Mouse (Mus musculus) thymus, postnatal 0 days (tissue): ENCODE data around the gene Nfatc4. TPM values are rescaled to one million over a fixed set of nuclear protein-coding genes. Genes with fewer than 3 reads are reported as not detected.
A peak's percentile ranks its signal among the peaks of the same experiment; 100 is the strongest.

ENCODE experiments used
- DNase-seq: peaks from one replicate; pipeline ENCODE4 v3.0.0-alpha.2; 2015; ENCODE audit warnings: low spot score
- polyA plus RNA-seq: library from polyadenylated mRNA; unstranded; fragments of >200 nt; fragmentation: Nextera tagmentation; extraction: Ambion mirVana; gene quantifications from 2 replicates; pipeline ENCODE4 v1.2.1, GENCODE M21; 2015

Nfatc4 gene
- polyA plus RNA-seq, 1 experiment from 2014 or later, result 2.2 TPM

DNA sequence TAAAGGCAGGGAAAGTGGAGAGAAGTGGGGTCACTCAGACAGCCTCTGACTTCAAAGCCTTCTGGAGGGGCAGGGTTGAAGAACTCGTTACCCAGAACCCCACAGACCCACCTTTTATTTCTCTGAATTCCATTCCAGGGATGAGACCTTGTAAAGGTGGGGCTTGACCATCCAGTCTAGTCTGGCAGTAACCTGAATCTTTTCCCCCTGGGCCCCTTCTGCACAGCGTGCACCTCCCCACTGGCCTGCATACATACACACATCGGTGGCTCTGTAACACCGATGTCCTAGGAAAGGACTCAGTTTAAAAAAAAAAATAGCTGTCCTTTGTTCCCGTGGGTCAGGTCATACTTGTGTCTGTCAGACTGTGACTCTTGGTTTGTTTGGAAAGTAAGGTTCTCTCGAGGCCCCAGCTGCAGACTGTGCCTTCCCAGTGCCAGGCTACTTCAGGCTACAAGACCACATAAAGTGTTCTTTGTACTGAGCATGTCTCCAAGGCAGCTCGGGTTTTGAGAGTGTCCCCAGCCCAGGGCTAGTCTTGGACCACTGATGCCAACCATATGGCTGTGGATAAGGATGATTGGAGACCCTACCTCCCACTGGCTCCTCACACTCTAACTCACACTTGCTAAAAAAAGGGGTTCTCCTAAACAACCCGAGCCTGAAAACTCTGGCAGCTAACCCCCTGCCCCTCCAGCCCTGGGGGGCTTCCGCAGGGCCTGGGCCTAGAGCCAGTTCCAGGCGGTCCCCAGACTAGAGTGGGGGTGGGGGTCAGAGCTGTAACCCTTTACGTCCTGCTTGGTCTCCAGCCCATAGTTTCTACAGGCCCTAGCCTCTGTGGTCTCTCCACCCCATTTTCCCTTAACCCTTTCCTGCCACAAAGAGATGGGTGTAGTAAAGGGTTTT, 30.0 kb downstream of the Nfatc4 start:
- DNase-seq, result no peak

GRCm38 (mm10) chr14:55853621-55854285, 30.8 kb downstream of the Nfatc4 start, which contains the start of gene Nynrin:
TSS of gene Nynrin (plus strand) at chr14:55854010.
- peak; percentile 70 for DNase-seq

DNA sequence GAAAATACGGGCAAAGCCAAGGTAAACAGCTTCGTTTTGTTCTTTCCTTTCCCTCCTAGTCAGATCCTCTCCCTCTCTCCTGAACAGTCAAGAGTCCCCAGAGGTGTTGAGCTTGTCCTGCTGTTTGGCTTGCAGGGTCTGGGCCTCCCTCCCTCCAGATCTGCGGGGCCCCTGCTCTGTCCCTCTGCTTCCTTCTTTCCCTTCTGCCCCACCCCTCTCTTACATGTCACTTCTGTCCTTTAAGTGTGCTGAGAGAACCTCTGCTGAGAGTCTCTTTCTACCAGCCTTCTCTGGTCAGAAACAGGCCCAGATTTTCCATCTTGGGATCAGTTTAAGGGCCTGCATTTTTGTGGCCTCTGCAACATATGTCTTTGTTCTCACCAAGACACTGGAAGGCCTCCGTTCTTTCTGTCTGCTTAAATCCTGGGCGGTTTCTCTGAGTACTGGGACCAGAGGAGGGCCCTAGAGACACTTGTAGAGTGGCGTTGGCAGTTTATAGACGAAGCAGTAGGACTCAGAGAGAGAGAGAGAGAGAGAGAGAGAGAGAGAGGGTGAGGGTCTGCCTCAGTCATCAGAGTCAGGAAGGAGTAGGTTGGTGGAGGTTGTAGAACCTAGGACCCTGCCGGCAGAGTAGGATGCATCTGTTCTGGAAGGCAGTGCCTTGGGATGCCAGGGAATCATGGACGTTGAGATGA, 31.6 kb downstream of the Nfatc4 start:
- no peak for DNase-seq

DNA sequence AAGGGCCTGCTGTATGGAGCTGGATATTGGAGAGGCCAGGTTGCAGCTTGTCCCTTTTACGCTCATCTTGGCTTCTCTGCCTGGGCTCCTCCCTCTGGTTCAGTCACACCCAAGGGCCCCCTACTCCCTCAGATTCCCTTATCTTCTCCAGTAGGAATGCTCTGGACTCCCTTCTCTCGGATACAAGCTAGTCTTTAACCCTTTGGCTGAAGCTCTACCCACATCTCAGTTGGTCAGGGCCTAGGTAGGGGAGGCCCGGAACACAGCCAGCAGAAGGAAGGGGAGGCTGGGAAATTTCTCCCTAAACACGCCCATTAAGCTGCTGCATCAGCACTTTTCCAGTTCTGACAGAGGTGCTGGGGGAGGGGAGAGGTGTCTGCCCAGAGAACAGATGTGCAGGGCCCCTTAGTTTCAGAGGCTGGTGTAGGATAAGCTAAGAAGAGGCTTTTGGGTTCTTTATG, 32.2 kb downstream of the Nfatc4 start:
- DNase-seq, result peak; percentile 35

DNA sequence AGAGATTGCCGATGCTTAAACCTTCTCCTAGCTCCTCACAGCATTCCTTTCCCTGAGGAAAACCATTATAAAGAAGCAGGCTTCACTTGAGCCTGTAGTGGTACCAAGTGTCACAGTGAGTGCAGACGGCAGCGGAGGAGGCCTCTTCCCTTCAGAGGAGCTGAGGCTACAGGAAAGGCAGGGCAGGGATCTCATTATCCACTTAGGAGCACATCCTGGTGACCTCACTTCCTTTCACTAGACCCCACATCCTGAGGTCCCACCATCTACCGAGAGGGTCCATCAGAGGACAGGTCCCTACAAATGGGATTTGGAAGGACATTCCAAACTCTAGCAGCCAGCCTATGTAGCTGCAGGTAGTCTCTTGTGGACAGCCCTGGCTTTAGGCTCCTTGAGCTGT, 34.6 kb downstream of the Nfatc4 start:
- DNase-seq, result no peak

DNA sequence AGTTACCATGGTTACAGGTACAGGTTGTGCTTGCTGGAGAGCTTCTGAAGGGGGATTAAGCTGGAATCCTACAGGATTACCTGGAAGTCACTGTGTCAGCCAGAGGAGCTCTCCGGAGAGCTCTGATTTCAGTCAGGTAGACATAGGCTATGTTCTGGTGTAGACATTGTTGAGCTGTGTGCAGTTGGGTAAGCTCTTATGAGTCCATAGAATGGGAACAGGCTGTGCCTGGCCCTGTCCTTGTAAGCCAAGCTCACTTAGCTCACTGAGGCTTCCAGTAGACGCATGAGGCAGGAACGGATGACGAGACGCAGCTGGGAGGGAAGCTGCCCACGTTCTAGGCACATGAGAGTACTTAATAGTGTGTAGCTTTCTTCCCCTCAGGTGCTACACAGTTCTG, 39.2 kb downstream of the Nfatc4 start:
- no peak for DNase-seq

DNA sequence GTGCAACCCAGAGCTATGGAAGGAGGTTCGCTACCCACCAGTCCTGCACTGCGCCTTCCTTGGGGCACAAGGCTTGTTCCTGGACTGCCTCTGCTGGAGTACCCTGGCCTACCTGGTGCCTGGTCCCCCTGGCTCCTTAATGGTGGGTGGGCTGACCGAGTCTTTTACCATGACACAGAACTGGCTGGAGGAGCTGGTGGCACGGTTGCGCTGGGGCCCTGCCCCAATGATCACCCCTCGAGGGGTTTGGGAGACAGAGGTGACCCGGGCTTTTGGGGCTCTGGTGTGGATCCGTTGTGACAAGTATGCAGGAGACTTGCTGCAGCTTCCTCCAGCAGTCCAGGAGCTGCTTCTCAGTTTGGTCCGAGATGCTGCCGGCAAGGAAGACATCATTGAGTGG, 40.0 kb downstream of the Nfatc4 start:
- no peak for DNase-seq

DNA sequence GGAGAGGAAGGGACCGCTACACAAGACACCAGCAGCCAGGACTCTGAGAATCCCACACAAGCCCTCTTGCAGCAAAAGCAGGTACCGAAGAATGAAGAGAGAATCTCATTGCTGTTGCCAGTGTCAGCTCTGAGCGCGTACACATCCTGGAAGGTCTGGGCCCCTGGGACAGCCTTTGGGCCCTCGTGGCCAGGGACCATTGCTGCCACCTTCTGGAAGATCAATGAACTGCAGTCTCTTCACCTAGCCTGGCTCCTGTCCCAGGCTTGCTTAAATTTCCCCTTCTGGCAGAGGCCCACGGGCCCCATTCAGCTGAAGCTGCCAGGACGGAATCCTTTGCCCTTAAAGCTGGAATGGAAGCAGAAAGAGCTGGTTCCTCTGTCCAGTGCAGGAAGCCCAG, 40.8 kb downstream of the Nfatc4 start:
- DNase-seq, result peak; percentile 78

DNA sequence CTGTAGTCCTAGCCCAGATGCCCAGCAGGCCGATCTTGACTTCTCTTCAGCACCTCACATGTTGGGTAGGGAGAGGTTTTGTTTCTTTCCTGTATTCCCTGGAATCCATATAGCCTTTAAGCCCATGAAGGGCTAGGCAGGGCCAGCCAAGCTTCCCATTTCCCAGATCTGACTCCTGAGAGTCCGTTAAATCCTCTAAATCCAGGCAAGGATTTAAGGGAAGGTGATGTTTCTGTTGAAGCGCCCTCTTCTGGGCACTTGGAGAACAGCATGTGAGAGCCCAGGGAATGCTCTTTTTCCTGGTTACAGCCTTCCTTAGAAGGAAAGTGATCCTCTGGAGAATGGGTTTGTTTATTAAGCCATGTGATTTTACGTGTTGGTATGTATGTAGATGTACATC, 44.0 kb downstream of the Nfatc4 start:
- DNase-seq, result no peak

DNA sequence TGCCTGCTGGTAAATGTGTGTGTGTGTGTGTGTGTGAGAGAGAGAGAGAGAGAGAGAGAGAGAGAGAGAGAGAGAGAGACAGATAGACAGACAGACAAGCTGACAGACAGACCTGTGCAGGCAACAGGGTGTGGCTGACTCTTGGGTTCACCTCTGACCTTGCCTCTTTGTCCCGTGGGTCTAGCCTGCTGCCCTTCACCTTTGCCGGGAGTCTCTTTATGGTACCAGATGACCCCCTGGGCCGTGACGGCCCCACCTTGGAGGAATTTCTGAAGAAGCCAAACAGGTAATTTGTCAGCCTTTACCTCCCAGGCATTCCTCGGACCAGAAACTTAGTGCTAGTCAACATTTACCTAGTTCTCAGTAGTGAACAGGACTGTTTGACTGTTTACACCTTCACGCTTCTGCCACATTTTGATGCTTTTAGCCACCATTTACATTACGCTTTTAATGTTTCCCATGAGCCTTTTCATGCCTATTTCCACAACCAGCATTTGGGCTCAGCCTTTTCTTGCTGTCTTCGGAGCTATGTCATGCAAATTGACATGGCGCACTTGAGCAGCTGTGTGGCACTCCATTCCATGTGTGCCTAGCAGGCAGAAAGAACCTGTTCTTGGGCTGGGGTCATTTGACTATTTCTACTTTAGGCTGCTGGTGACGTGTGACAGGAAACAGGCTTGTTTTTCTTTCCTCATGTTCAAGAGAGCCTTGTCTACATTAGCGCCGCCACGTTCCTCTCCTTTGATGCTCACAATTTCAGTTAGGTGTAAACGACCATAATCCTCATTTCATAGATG, 45.5 kb downstream of the Nfatc4 start:
- DNase-seq, result no peak

DNA sequence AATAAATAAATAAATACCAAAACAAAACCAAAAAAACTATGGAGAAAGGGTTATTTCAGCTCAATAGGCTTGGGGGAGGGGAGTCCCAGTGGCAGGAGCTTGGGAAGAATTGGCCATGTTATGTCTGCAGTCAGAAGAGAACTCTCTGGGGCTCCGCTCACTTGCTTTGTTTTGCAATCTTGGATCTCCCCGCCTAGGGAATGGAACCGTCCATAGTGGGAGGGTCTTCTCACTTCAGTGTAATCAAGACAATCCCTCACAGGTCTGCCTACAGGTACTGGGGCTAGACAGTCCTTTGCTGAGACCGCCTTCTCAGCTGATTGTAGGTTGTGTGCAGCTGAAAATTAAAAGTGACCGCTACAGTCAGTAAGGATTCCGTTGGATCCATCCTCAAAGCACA, 46.6 kb downstream of the Nfatc4 start:
- DNase-seq, result no peak

GRCm38 (mm10) chr14:55872039-55872438, 49.1 kb downstream of the Nfatc4 start:
- DNase-seq, result no peak

DNA sequence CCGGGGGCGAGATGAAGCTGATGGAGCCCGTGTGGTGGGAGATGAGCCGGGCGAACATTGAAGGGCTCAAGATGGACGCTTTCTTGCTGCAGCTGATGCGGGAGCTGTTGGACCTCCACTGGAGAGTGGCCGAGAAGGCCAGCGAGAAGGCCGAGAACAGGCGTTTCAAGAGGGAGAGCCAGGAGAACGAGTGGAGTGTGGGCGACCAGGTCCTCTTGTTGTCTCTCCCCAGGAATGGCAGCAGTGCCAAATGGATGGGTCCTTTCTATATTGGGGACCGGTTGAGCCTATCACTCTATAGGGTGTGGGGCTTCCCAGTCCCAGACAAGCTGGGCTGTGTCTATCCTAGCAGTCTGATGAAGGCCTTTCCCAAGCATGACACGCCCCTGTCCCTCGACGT, 49.6 kb downstream of the Nfatc4 start:
- DNase-seq, result no peak

DNA sequence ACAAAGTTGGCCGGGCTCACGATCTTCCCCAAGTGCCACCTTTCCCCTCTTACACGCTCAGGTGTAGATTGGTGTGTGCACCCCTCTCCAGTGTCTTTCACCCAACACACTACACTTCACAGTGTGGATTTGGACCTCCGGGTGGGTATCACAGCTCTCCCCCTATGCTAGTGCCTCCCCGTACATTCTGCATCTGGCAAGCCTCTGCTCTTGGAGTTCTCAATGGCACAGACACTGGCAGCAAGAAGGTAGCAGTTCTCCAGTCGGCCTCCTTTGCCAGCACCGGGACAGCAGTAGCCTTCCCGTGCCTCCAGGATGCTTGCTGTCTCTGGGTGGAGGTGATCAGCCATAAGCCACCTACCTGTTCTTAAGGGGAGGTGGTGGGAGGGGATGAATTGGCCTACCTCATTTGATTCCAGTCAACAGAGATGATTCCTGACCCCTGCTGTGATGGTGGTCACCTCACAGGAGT, 50.3 kb downstream of the Nfatc4 start:
- DNase-seq, result no peak

DNA sequence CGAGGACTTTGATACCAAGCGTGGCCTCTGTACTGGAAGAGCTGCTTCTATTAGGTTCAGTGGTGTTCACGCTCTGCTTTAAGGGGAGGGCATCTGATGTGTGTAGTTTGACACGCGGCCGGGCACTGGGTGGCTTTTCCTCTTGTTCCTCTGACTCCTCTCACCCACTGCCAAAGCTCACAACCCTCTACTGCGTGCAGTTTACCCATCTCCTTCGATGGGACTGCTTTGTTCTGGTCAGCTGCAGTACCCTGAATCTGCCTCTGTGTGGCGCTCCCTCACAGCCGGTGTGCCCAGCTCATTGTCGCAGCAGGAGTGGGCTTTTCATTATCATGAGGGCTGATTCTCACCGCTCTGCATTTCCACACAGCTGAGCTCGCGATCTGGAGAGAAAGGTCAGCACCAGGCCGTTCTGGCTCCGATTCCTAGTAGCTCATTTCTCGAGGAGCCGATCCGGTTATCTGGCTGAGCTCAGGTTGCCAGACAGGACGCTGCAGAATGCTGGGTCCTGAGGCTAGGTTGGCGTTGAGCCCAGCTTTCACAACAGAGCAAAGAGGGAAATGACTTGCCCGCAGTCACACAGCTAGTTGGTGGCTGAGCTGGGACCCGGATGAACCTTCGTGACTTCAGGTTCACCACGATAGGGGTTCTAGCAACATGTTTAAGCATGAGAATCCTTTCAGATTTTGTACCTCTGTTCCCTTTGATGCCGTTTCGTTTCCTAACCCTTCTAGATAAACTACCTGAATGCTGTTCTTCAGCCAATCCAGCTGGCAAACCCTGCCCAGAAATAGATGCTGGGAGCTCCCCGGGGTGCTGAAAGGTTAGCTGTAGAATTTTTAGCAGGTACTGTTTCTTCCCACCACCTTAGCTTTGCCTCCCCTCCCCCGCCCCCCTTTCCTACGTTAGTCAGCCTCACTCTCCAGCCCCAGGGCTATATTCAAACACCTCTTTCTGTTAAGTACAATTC, 51.1 kb downstream of the Nfatc4 start:
- DNase-seq, result peak; percentile 63

GRCm38 (mm10) chr14:55877469-55878315, 54.7 kb downstream of the Nfatc4 start:
- DNase-seq, result no peak

- DNase-seq, result no peak
Observed at GRCm38 (mm10) chr14:55878316-55878940, 55.5 kb downstream of the Nfatc4 start.

- DNase-seq, result peak; percentile 83
Observed at GRCm38 (mm10) chr14:55879623-55880022, 56.7 kb downstream of the Nfatc4 start.
